Mouse (Mus musculus) kidney, embryonic 16.5 days (tissue): Measurements from ENCODE around the gene Slc31a1. TPM values are rescaled to one million over a fixed set of nuclear protein-coding genes. Genes with fewer than 3 reads are reported as not detected.
A peak's percentile ranks its signal among the peaks of the same experiment; 100 is the strongest.

Experiments
- ATAC-seq: fragments of 200-750 bp; cut with Nextera tagmentation; 2 replicates; pipeline ENCODE4 v1.8.0; 2017; ENCODE audit warnings: moderate TSS enrichment; ENCODE audit not compliant: low FRiP score, low TSS enrichment
- H3K27ac ChIP-seq: fragments of 300-500 bp; sonication (generic); 2 replicates; pipeline ENCODE4 v1.5.1; 2014; ENCODE audit warnings: low read length
- H3K27me3 ChIP-seq: fragments of 300-500 bp; sonication (generic); 2 replicates; pipeline ENCODE4 v1.6.1; 2014; ENCODE audit warnings: low read length, control low read depth, mixed read lengths; ENCODE audit not compliant: insufficient read depth
- H3K36me3 ChIP-seq: fragments of 300-500 bp; sonication (generic); 2 replicates; pipeline ENCODE4 v1.6.1; 2014; ENCODE audit warnings: low read length, control low read depth, mixed read lengths; ENCODE audit not compliant: insufficient read depth
- H3K4me1 ChIP-seq: fragments of 300-500 bp; sonication (generic); 2 replicates; pipeline ENCODE4 v1.6.1; 2014; ENCODE audit warnings: low read length, control low read depth, mixed read lengths; ENCODE audit not compliant: insufficient read depth
- H3K4me2 ChIP-seq: fragments of 300-500 bp; sonication (generic); replicated peaks from 2 replicates; pipeline ENCODE4 v1.6.1; 2014; ENCODE audit warnings: low read depth, low read length
- H3K4me3 ChIP-seq: fragments of 300-500 bp; sonication (generic); 2 replicates; pipeline ENCODE4 v1.5.1; 2014; ENCODE audit warnings: mild to moderate bottlenecking, low read length
- H3K9ac ChIP-seq: fragments of 300-500 bp; sonication (generic); replicated peaks from 2 replicates; pipeline ENCODE4 v1.6.1; 2014; ENCODE audit warnings: low read length
- H3K9me3 ChIP-seq: fragments of 300-500 bp; sonication (generic); 2 replicates; pipeline ENCODE4 v1.6.1; 2016; ENCODE audit warnings: low read length, control low read depth
- WGBS: fragments of 180-500 bp; shearing (Covaris S2); extraction: QIAGEN DNeasy Blood & Tissue Kit; methylation state at CpG from one replicate; pipeline ENCODE4 v1.1.7; 2014; 5-methylcytosine and 5-hydroxymethylcytosine counted together
- polyA plus RNA-seq: library from polyadenylated mRNA; unstranded; fragments of >200 nt; fragmentation: Nextera tagmentation; extraction: Ambion mirVana; gene quantifications from 2 replicates; pipeline ENCODE4 v1.2.1, GENCODE M21; 2015

Slc31a1 gene
- polyA plus RNA-seq, 1 experiment from 2014 or later: 61.2 TPM

GRCm38 (mm10) chr4:62338536-62338935 lies 22.0 kb upstream of the Slc31a1 start:
- Histone ChIP-seq H3K9ac (no peak overlapping the region), H3K4me3 (no peak overlapping the region), H3K27me3 (no peaks in the 10 kb centered on the region), H3K36me3 (peaks cover 30% of the 10 kb centered on the region), H3K4me2 (no peak overlapping the region), H3K9me3 (no peaks in the 10 kb centered on the region), H3K27ac (no peak overlapping the region), H3K4me1 (no peaks in the 10 kb centered on the region)
- ATAC-seq: no peak
- WGBS: 90% methylated on average over 5 of the region's 5 CpGs

- H3K27me3 ChIP-seq: no peaks in the 10 kb centered on the region
- peaks cover 3% of the 10 kb centered on the region; the same call in 1 of the 2 replicates for H3K4me1 ChIP-seq
- H3K27ac ChIP-seq: no peak overlapping the region
- WGBS: 96% methylated on average over 1 of the region's 1 CpGs
- no peaks in the 10 kb centered on the region for H3K9me3 ChIP-seq
- peaks cover 31% of the 10 kb centered on the region for H3K36me3 ChIP-seq
- no peak overlapping the region for H3K9ac ChIP-seq
- no peak overlapping the region for H3K4me2 ChIP-seq
- no peak overlapping the region for H3K4me3 ChIP-seq
- no peak for ATAC-seq
Measured at GRCm38 (mm10) chr4:62344000-62344399, 16.5 kb upstream of the Slc31a1 start.

GRCm38 (mm10) chr4:62345827-62346226 lies 14.7 kb upstream of the Slc31a1 start:
- Histone ChIP-seq H3K4me2 (no peak overlapping the region), H3K4me1 (peaks cover 3% of the 10 kb centered on the region; the same call in 1 of the 2 replicates), H3K36me3 (peaks cover 27% of the 10 kb centered on the region), H3K27ac (no peak overlapping the region), H3K9ac (no peak overlapping the region), H3K27me3 (no peaks in the 10 kb centered on the region), H3K4me3 (no peak overlapping the region), H3K9me3 (no peaks in the 10 kb centered on the region)
- 74% methylated on average over 4 of the region's 4 CpGs for WGBS
- ATAC-seq: no peak

- Histone ChIP-seq H3K36me3 (peaks cover 29% of the 10 kb centered on the region), H3K9ac (no peak overlapping the region), H3K9me3 (no peaks in the 10 kb centered on the region), H3K4me1 (peaks cover 3% of the 10 kb centered on the region; the same call in 1 of the 2 replicates), H3K27me3 (no peaks in the 10 kb centered on the region), H3K27ac (peak overlapping the region; percentile 81), H3K4me3 (no peak overlapping the region), H3K4me2 (no peak overlapping the region; the same call in 1 of the 2 replicates)
- WGBS: 45% methylated on average over 9 of the region's 9 CpGs
- ATAC-seq: peak; percentile 84
Measured at GRCm38 (mm10) chr4:62347605-62348328, 12.8 kb upstream of the Slc31a1 start.

GRCm38 (mm10) chr4:62348329-62348705 lies 12.2 kb upstream of the Slc31a1 start:
- no peaks in the 10 kb centered on the region for H3K27me3 ChIP-seq
- 58% methylated on average over 2 of the region's 2 CpGs for WGBS
- H3K4me2 ChIP-seq: no peak overlapping the region; the same call in 1 of the 2 replicates

GRCm38 (mm10) chr4:62349371-62349770 lies 11.2 kb upstream of the Slc31a1 start:
- no peak overlapping the region for H3K4me2 ChIP-seq
- H3K9ac ChIP-seq: no peak overlapping the region
- 97% methylated on average over 2 of the region's 2 CpGs for WGBS
- no peak for ATAC-seq
- no peaks in the 10 kb centered on the region for H3K9me3 ChIP-seq
- H3K36me3 ChIP-seq: peaks cover 26% of the 10 kb centered on the region
- H3K27me3 ChIP-seq: no peaks in the 10 kb centered on the region
- no peak overlapping the region for H3K4me3 ChIP-seq
- H3K4me1 ChIP-seq: peaks cover 3% of the 10 kb centered on the region; the same call in 1 of the 2 replicates
- no peak overlapping the region for H3K27ac ChIP-seq

More at GRCm38 (mm10) chr4:62348329-62348705, 12.2 kb upstream of the Slc31a1 start:
- ATAC-seq: peak; percentile 23; the same call in 1 of the 2 replicates
- Histone ChIP-seq H3K36me3 (peaks cover 29% of the 10 kb centered on the region), H3K9ac (0 out of 2 replicates have a peak overlapping the region, but pooled peaks have one; percentile 30), H3K27ac (peak overlapping the region; percentile 81), H3K9me3 (no peaks in the 10 kb centered on the region), H3K4me1 (peaks cover 3% of the 10 kb centered on the region; the same call in 1 of the 2 replicates), H3K4me3 (no peak overlapping the region)

GRCm38 (mm10) chr4:62357631-62358148 lies 2.8 kb upstream of the Slc31a1 start:
- ATAC-seq: no peak
- Histone ChIP-seq H3K4me2 (no peak overlapping the region), H3K27ac (no peak overlapping the region), H3K4me3 (no peak overlapping the region), H3K27me3 (no peaks in the 10 kb centered on the region), H3K4me1 (peaks cover 24% of the 10 kb centered on the region), H3K9ac (no peak overlapping the region), H3K9me3 (no peaks in the 10 kb centered on the region), H3K36me3 (0 out of 2 replicates have a peak, but pooled peaks cover 11% of the 10 kb centered on the region)
- WGBS: 93% methylated on average over 1 of the region's 1 CpGs

- H3K27ac ChIP-seq: peak overlapping the region; percentile 70
- ATAC-seq: no peak
- no peaks in the 10 kb centered on the region for H3K27me3 ChIP-seq
- no peaks in the 10 kb centered on the region for H3K9me3 ChIP-seq
- peaks cover 24% of the 10 kb centered on the region for H3K4me1 ChIP-seq
- H3K4me3 ChIP-seq: peak overlapping the region; percentile 76
- 0 out of 2 replicates have a peak, but pooled peaks cover 9% of the 10 kb centered on the region for H3K36me3 ChIP-seq
- peak overlapping the region; percentile 87 for H3K4me2 ChIP-seq
- 52% methylated on average over 7 of the region's 7 CpGs for WGBS
- peak overlapping the region; percentile 83 for H3K9ac ChIP-seq
Measured at GRCm38 (mm10) chr4:62359256-62359775, 1.2 kb upstream of the Slc31a1 start.

- Histone ChIP-seq H3K9ac (peak overlapping the region; percentile 82), H3K4me2 (peak overlapping the region; percentile 79), H3K36me3 (0 out of 2 replicates have a peak, but pooled peaks cover 3% of the 10 kb centered on the region), H3K27ac (peak overlapping the region; percentile 62), H3K27me3 (no peaks in the 10 kb centered on the region), H3K4me3 (peak overlapping the region; percentile 76), H3K9me3 (no peaks in the 10 kb centered on the region), H3K4me1 (peaks cover 24% of the 10 kb centered on the region)
- peak; percentile 21 for ATAC-seq
- WGBS: under 1% methylated on average over 22 of the region's 22 CpGs
Measured at GRCm38 (mm10) chr4:62360805-62361455, 403 bp downstream of the Slc31a1 start.
